Mouse (Mus musculus) cerebellum, adult 2 months (tissue): ENCODE data around the gene Sowahc.

Experiments used
- CTCF ChIP-seq: fragments of 200-500 bp; IDR thresholded peaks from 2 replicates; pipeline ENCODE4 v1.5.1; 2011; ENCODE audit warnings: low read depth, mild to moderate bottlenecking, control low read depth, low read length, moderate library complexity, borderline replicate concordance; ENCODE audit not compliant: insufficient read depth
- POLR2A ChIP-seq: fragments of 200-500 bp; IDR thresholded peaks from 2 replicates; pipeline ENCODE4 v1.6.1; 2011; ENCODE audit warnings: low read length, control low read depth, borderline replicate concordance; ENCODE audit not compliant: insufficient read depth

DNA sequence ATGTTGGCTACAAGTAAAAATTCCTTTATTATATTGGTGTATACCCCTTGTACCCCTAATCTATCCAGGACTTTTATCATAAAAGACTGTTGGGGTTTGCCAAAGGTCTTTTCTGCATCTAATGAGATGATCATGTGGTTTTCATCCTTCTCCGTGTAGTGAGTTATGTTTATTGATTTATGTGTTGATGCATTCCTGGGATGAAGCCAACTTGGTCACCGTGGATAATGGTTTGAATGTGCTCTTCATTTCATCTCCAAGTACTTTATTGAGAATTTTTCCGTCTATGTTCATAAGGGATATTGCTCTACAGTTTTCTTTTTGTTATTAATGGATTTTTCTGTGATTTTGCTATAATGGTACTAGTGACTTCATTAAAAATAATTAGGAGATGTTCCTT, 27.8 kb downstream of the Sowahc start:
- TF ChIP-seq CTCF (no peak), POLR2A (no peak)
